Mouse (Mus musculus) kidney, postnatal 4 days (tissue): Measurements from ENCODE around the gene Srbd1.

Source experiments
- DNase-seq, 2 experiments: peaks; one replicate each; pipeline ENCODE4 v3.0.0; 2021; ENCODE audit warnings: mixed read lengths in 2 of 2

Gene Srbd1

GRCm38 (mm10) chr17:86032113-86032714 lies 112.8 kb downstream of the Srbd1 start:
- DNase-seq, result peak; percentile 50 to 58

GRCm38 (mm10) chr17:86030016-86030415 lies 115.0 kb downstream of the Srbd1 start:
- no peak for DNase-seq

- no peak for DNase-seq
Measured at GRCm38 (mm10) chr17:86029175-86029574, 115.8 kb downstream of the Srbd1 start.

- no peak for DNase-seq
Measured at GRCm38 (mm10) chr17:86027577-86028199, 117.3 kb downstream of the Srbd1 start.

GRCm38 (mm10) chr17:86024589-86024988 lies 120.4 kb downstream of the Srbd1 start:
- no peak for DNase-seq

- DNase-seq, result no peak
Measured at GRCm38 (mm10) chr17:86022366-86022765, 122.6 kb downstream of the Srbd1 start.

GRCm38 (mm10) chr17:86021815-86022214 lies 123.2 kb downstream of the Srbd1 start:
- no peak for DNase-seq

- no peak for DNase-seq
Measured at GRCm38 (mm10) chr17:86021231-86021630, 123.7 kb downstream of the Srbd1 start.

- DNase-seq, result no peak
Measured at GRCm38 (mm10) chr17:86019793-86020192, 125.2 kb downstream of the Srbd1 start.

- DNase-seq, result no peak
Measured at GRCm38 (mm10) chr17:86014246-86014645, 130.7 kb downstream of the Srbd1 start.

- DNase-seq, result no peak
Measured at GRCm38 (mm10) chr17:86012576-86012975, 132.4 kb downstream of the Srbd1 start.

GRCm38 (mm10) chr17:86011849-86012248 lies 133.1 kb downstream of the Srbd1 start:
- no peak for DNase-seq

- no peak for DNase-seq
Measured at GRCm38 (mm10) chr17:86008401-86008800, 136.6 kb downstream of the Srbd1 start.

- DNase-seq, result no peak
Measured at GRCm38 (mm10) chr17:86002113-86002512, 142.9 kb downstream of the Srbd1 start.

- DNase-seq, result no peak
Measured at GRCm38 (mm10) chr17:86001667-86002066, 143.3 kb downstream of the Srbd1 start.

GRCm38 (mm10) chr17:85995727-85996126 lies 149.2 kb downstream of the Srbd1 start:
- peak; percentile 81 to 83 for DNase-seq

GRCm38 (mm10) chr17:85995086-85995485 lies 149.9 kb downstream of the Srbd1 start:
- no peak for DNase-seq

GRCm38 (mm10) chr17:85989058-85989769 lies 155.8 kb downstream of the Srbd1 start:
- DNase-seq, result peak in 1 of 2 experiments; percentile 30

- DNase-seq, result no peak
Measured at GRCm38 (mm10) chr17:85987531-85987930, 157.4 kb downstream of the Srbd1 start.

- no peak for DNase-seq
Measured at GRCm38 (mm10) chr17:85986624-85987023, 158.4 kb downstream of the Srbd1 start.

- DNase-seq, result no peak
Measured at GRCm38 (mm10) chr17:85986181-85986580, 158.8 kb downstream of the Srbd1 start.

GRCm38 (mm10) chr17:85985131-85985530 lies 159.8 kb downstream of the Srbd1 start:
- no peak for DNase-seq

GRCm38 (mm10) chr17:85982271-85982670 lies 162.7 kb downstream of the Srbd1 start:
- no peak for DNase-seq

GRCm38 (mm10) chr17:85981869-85982268 lies 163.1 kb downstream of the Srbd1 start:
- no peak for DNase-seq
